Mouse (Mus musculus) limb, embryonic 11.5 days (tissue): ENCODE measurements around the gene Gli1. TPM values are rescaled to one million over a fixed set of nuclear protein-coding genes. Genes with fewer than 3 reads are reported as not detected.
A peak's percentile ranks its signal among the peaks of the same experiment; 100 is the strongest.
"Not testable (repeated sequence)": the region's sequence is repeated elsewhere in the genome, so short reads cannot be mapped to it uniquely, and the experiment has no call there.

Experiments used
- ATAC-seq: fragments of 200-750 bp; cut with Nextera tagmentation; 2 replicates; pipeline ENCODE4 v1.8.0; 2017; ENCODE audit warnings: low read depth; ENCODE audit not compliant: insufficient number of reproducible peaks, low FRiP score, low TSS enrichment
- DNase-seq: peaks from one replicate; pipeline ENCODE4 v3.0.0-alpha.2; 2015; ENCODE audit warnings: low spot score
- H3K27ac ChIP-seq: fragments of 300-500 bp; sonication (generic); replicated peaks from 2 replicates; pipeline ENCODE4 v1.5.1; 2014; ENCODE audit warnings: low read depth, mild to moderate bottlenecking, low read length
- H3K27me3 ChIP-seq: fragments of 300-500 bp; sonication (generic); 2 replicates; pipeline ENCODE4 v1.6.1; 2014; ENCODE audit warnings: mild to moderate bottlenecking, low read length, mixed read lengths; ENCODE audit not compliant: control insufficient read depth, insufficient read depth
- H3K36me3 ChIP-seq: fragments of 300-500 bp; sonication (generic); 2 replicates; pipeline ENCODE4 v1.6.1; 2014; ENCODE audit warnings: mild to moderate bottlenecking, low read length, moderate library complexity, mixed read lengths; ENCODE audit not compliant: control insufficient read depth, insufficient read depth
- H3K4me1 ChIP-seq: fragments of 300-500 bp; sonication (generic); 2 replicates; pipeline ENCODE4 v1.6.1; 2014; ENCODE audit warnings: low read length, mixed read lengths; ENCODE audit not compliant: control insufficient read depth, insufficient read depth
- H3K4me2 ChIP-seq: fragments of 300-500 bp; sonication (generic); 2 replicates; pipeline ENCODE4 v1.6.1; 2014; ENCODE audit warnings: low read depth, mild to moderate bottlenecking, moderate library complexity; ENCODE audit not compliant: severe bottlenecking
- H3K4me3 ChIP-seq: fragments of 300-500 bp; sonication (generic); 2 replicates; pipeline ENCODE4 v1.5.1; 2014; ENCODE audit warnings: low read depth, low read length
- H3K9ac ChIP-seq: fragments of 300-500 bp; sonication (generic); 2 replicates; pipeline ENCODE4 v1.6.1; 2014; ENCODE audit warnings: mild to moderate bottlenecking, low read length
- H3K9me3 ChIP-seq: fragments of 300-500 bp; sonication (generic); 2 replicates; pipeline ENCODE4 v1.6.1; 2016; ENCODE audit warnings: low read length; ENCODE audit not compliant: control insufficient read depth
- WGBS: fragments of 180-500 bp; shearing (Covaris S2); extraction: QIAGEN DNeasy Blood & Tissue Kit; methylation state at CpG from one replicate; pipeline ENCODE4 v1.1.7; 2014; 5-methylcytosine and 5-hydroxymethylcytosine counted together
- polyA plus RNA-seq: library from polyadenylated mRNA; unstranded; fragments of >200 nt; fragmentation: Nextera tagmentation; extraction: Ambion mirVana; gene quantifications from 2 replicates; pipeline ENCODE4 v1.2.1, GENCODE M21; 2014

Gli1 gene
- polyA plus RNA-seq, 1 experiment from 2014 or later: 8.5 TPM

DNA sequence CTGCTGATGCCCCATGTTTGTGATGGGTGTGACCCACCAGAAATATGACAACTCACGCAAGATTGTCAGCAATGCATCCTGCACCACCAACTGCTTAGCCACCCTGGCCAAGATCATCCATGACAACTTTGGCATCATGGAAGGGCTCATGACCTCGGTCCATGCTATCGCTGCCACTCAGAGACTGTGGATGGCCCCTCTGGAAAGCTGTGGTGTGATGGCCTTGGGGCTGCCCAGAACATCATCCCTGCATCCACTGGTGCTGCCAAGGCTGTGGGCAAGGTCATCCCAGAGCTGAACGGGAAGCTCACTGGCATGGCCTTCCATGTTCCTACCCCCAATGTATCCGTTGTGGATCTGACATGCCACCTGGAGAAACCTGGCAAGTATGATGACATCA, 28.3 kb downstream of the Gli1 start:
- not testable (repeated sequence) for H3K4me2 ChIP-seq, H3K4me1 ChIP-seq, H3K27ac ChIP-seq, H3K4me3 ChIP-seq, H3K9me3 ChIP-seq, H3K27me3 ChIP-seq, DNase-seq, ATAC-seq, H3K9ac ChIP-seq, H3K36me3 ChIP-seq
- 91% methylated on average over 5 of the region's 5 CpGs for WGBS

DNA sequence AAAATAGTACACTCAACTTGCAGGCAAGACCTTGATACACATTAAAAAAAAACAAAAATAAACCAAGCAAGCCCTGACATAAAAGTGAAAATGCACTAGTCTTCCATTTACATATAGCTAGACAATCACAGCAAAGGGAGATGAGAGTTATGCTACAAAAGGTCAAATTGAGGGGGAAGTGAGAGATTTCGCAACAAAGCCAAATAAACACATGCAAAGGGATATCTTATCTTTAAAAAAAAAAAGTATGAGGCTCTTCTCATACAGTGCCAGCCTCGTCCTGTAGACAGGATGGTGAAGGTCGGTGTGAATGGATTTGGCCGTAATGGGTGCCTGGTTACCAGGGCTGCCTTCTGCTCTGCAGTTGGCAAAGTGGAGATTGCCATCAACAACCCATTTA, 28.9 kb downstream of the Gli1 start:
- Histone ChIP-seq H3K27me3 (no peaks in the 10 kb centered on the region), H3K27ac (no peak overlapping the region), H3K4me2 (no peak overlapping the region), H3K4me3 (no peak overlapping the region), H3K4me1 (peaks cover 6% of the 10 kb centered on the region; the same call in 1 of the 2 replicates), H3K9ac (no peak overlapping the region), H3K9me3 (no peaks in the 10 kb centered on the region), H3K36me3 (peaks cover 5% of the 10 kb centered on the region; the same call in 1 of the 2 replicates)
- DNase-seq (no peak), ATAC-seq (no peak)
- 84% methylated on average over 4 of the region's 4 CpGs for WGBS

DNA sequence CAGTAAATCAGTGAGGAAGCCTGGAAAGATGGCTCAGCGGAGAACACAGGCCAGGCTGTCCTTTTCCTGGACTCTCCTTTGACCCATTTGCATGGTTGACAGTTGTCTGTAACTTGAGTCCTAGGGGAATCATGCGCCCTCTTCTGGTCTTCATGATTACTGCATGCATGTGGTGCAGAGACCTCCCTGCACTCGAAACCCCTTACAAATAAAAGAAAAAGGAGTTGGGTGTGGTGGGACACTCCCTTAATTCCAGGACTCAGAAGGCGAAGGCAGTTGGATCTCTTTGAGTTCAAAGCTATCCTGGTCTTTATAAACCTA, 29.5 kb downstream of the Gli1 start:
- H3K27ac ChIP-seq: no peak overlapping the region
- DNase-seq (peak; percentile 94), ATAC-seq (peak; percentile 4; the same call in 1 of the 2 replicates)
- 0 out of 2 replicates have a peak overlapping the region, but pooled peaks have one; percentile 0 for H3K9ac ChIP-seq
- H3K4me1 ChIP-seq: peaks cover 6% of the 10 kb centered on the region; the same call in 1 of the 2 replicates
- H3K9me3 ChIP-seq: no peaks in the 10 kb centered on the region
- peak overlapping the region; percentile 74 for H3K4me2 ChIP-seq
- WGBS: under 1% methylated on average over 4 of the region's 4 CpGs
- peaks cover 8% of the 10 kb centered on the region for H3K36me3 ChIP-seq
- peak overlapping the region; percentile 69 for H3K4me3 ChIP-seq
- no peaks in the 10 kb centered on the region for H3K27me3 ChIP-seq

DNA sequence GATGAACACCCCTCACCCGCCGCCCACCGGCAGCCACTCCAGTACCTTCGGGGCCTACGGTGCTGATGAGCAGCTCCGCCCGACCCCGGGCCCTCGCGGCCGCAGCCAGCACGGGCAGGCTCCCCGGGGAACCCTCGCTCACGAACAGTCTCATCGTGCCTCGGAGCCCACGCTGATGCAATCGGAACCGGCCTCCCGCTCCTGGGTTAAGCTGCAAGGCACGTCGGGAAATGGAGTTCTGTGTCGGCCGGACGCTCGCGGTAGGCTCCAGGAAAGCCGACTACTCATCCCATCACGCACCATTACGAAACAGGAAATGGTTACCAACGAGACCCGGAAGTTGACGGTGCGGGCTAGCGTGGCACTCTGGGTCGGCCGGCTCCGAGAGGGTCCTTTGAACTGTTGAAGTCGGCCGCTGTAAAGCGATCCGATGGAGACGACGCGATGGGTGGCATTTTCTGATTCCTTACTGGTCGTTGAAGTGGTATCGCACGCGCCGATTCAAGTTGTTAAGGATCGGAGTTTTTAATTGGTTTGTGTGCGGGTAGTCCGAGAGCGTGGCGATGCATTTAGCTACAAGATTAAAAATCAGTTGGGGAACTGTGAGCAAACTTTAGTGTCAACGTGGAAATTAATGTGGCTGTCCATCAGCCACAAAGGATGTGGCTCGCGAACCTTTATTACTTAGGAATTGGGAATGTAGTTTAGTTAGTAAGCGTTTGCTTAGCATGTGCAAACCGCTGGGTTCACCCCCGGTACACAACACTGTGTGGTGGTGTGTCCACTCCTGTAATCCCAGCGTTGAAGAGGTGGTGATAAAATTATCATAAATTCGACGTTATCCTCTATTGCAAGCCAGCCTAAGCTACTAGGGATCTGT, 30.1 kb downstream of the Gli1 start, which contains the start of gene Mars:
TSS of gene Mars (minus strand) at position 311 of the 880 bp plus-strand sequence.
- H3K27me3 ChIP-seq: no peaks in the 10 kb centered on the region
- ATAC-seq (peak; percentile 94), DNase-seq (peak; percentile 94)
- peak within 1 kb of the TSS; percentile 71 for H3K9ac ChIP-seq
- no peaks in the 10 kb centered on the region for H3K9me3 ChIP-seq
- H3K27ac ChIP-seq: no peak within 1 kb of the TSS
- peaks cover 13% of the 10 kb centered on the region for H3K36me3 ChIP-seq
- WGBS: under 1% methylated on average over 65 of the region's 65 CpGs
- H3K4me3 ChIP-seq: peak within 1 kb of the TSS; percentile 69
- peak within 1 kb of the TSS; percentile 74 for H3K4me2 ChIP-seq
- peaks cover 6% of the 10 kb centered on the region; the same call in 1 of the 2 replicates for H3K4me1 ChIP-seq

DNA sequence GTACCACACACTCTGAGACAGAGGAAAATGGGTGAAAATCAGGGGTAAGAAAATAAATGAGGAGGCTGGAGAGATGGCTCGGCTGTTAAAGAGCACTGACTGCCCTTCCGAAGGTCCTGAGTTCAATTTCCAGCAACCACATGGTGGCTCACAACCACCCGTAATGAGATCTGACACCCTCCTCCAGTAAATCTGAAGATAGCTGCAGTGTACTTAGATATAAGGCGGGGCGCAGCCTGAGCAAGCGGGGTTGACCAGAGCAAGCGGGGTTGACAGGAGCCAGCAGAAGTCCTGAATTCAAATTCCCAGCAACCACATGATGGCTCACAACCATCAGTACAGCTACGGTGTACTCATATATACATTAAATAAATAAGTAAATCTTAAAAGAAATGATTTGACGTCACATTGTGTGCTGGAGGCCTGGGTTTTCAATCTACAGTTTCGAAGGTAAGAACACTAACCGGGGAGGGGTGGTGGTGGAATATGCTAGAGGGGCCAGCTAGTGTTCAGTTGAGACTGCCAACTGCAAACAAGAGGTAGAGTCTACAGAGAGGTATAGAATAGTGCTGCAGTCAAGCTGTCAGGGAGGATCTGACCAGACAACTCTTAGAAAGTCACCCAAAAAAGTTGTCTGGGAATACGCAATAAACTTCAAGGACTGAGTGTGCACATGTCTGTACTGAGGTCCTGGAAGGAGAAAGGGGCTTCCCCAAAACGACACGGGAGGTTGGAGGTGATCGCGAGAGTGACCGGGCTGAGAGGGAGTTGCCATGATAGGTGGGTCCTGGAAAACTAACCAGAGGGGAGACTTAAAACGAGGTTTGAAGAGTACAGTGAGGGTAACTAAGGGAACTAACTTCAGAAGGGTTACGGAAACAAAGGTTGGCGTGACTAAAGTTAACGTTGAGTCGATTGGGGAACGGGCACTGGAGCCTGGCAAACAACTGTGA, 31.0 kb downstream of the Gli1 start:
- peak; percentile 70 for DNase-seq
- Histone ChIP-seq H3K4me2 (peak overlapping the region; percentile 66), H3K4me1 (peaks cover 6% of the 10 kb centered on the region; the same call in 1 of the 2 replicates)

DNA sequence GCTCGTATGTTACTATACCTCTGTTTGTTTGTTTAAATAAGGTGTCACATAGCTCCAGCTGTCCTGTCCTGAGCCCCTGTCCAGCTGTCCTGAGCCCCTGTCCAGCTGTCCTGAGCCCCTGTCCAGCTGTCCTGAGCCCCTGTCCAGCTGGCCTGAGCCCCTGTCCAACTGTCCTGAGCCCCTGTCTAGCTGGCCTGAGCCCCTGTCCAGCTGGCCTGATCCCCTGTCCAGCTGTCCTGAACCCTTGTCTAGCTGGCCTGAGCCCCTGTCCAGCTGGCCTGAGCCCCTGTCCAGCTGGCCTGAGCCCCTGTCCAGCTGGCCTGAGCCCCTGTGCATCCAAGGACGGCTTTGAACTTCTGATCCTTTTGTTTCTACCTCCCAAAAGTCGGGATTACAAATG, 32.6 kb downstream of the Gli1 start:
- H3K36me3 ChIP-seq: peaks cover 28% of the 10 kb centered on the region
- not testable (repeated sequence) for H3K4me3 ChIP-seq, DNase-seq, H3K27me3 ChIP-seq, H3K9ac ChIP-seq, ATAC-seq, H3K9me3 ChIP-seq, H3K4me2 ChIP-seq, H3K4me1 ChIP-seq, H3K27ac ChIP-seq
- WGBS: 89% methylated on average over 3 of the region's 3 CpGs

More for the DNA sequence above, 31.0 kb downstream of the Gli1 start:
- H3K27me3 ChIP-seq: no peaks in the 10 kb centered on the region
- peak overlapping the region; percentile 69 for H3K4me3 ChIP-seq
- no peak overlapping the region for H3K27ac ChIP-seq
- 38% methylated on average over 23 of the region's 23 CpGs for WGBS
- ATAC-seq: peak; percentile 41; the same call in 1 of the 2 replicates
- no peaks in the 10 kb centered on the region for H3K9me3 ChIP-seq
- peak overlapping the region; percentile 71 for H3K9ac ChIP-seq
- peaks cover 16% of the 10 kb centered on the region for H3K36me3 ChIP-seq

DNA sequence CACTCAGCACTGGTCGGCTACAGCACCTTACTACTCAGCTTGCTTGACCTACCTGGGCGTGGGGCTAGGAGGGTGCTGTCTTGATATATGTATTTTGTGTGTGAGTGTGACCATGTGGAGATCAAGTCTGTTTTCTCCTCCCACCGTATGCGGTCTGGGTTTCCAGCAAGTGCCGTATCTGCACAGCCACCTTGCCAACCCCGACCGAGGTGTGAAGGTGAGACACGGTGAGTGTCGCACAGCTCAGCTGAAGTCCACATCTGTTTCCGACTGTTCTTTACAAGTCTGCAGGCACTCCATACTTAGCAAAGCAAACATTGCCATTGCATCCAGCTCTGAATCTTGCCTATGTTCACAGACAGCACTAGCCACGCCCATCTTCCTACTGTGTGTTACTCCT, 38.6 kb downstream of the Gli1 start:
- 95% methylated on average over 11 of the region's 11 CpGs for WGBS
- Histone ChIP-seq H3K36me3 (peaks cover 61% of the 10 kb centered on the region), H3K27ac (no peak overlapping the region), H3K4me2 (no peak overlapping the region), H3K9me3 (no peaks in the 10 kb centered on the region), H3K9ac (no peak overlapping the region), H3K4me3 (no peak overlapping the region), H3K27me3 (no peaks in the 10 kb centered on the region), H3K4me1 (no peaks in the 10 kb centered on the region)
- DNase-seq (no peak), ATAC-seq (no peak)

DNA sequence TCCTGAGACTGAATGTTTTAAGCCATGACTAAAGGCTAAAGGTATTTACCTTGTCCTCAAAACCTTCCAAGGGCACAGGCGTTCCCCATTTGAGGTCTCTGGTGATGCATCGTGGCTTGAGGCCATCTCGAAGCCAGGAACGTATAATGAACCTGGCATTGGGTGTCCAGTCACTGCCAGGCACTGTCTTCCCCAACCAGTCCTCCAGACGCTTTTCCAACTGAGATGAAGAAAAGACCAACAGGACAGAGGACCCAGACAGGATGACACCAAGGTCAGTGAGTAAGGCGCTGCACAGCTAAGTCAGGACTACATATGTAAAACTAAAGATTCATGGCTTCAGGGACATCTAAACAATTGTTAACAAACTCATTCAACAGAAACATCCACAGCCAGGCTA, 41.4 kb downstream of the Gli1 start:
- no peak overlapping the region for H3K9ac ChIP-seq
- H3K27me3 ChIP-seq: no peaks in the 10 kb centered on the region
- H3K9me3 ChIP-seq: no peaks in the 10 kb centered on the region
- no peak overlapping the region for H3K4me2 ChIP-seq
- ATAC-seq (no peak), DNase-seq (no peak)
- H3K4me1 ChIP-seq: no peaks in the 10 kb centered on the region
- H3K27ac ChIP-seq: no peak overlapping the region
- WGBS: 94% methylated on average over 6 of the region's 6 CpGs
- peaks cover 65% of the 10 kb centered on the region for H3K36me3 ChIP-seq
- no peak overlapping the region for H3K4me3 ChIP-seq
